In genomic region chr4:59003806-59004200, GRCm38 (mm10) we compare ENCODE assay signal across 8 mouse cellular contexts. TPM values are rescaled to one million over a fixed set of nuclear protein-coding genes. Genes with fewer than 3 reads are reported as not detected.
A peak's percentile ranks its signal among the peaks of the same experiment; 100 is the strongest.
DNase-seq lines count a peak whose midpoint lies in the region; ATAC-seq and TF ChIP-seq lines count a peak whose summit lies in the region.

No protein-coding gene starts in this region.

- peaks cover 8 to 22% of the 10 kb centered on the region in 2 experiments for H3K4me1 ChIP-seq in heart, embryonic 14.5 days (ENCODE audit: control insufficient read depth in 2 of 2, insufficient read depth in 2 of 2, low read length in 2 of 2)
- H3K4me1 ChIP-seq in G1E (ENCODE audit: insufficient read depth, low read depth, low read length) = peaks cover 45% of the 10 kb centered on the region
- peaks cover 23% of the 10 kb centered on the region for H3K4me1 ChIP-seq in heart, postnatal 0 days (ENCODE audit: control insufficient read depth, insufficient read depth)
- peaks cover 39% of the 10 kb centered on the region for H3K4me1 ChIP-seq in liver, postnatal 0 days (ENCODE audit: insufficient read depth)

- H3K27ac ChIP-seq in heart, embryonic 14.5 days (replicated peaks in 1 of 2; ENCODE audit: control insufficient read depth in 1 of 2, insufficient read depth in 1 of 2, low read depth in 2 of 2, low read length in 2 of 2) = peak overlapping the region in 1 of 2 experiments; percentile 87; a peak in 1 of 4 replicates
- peak overlapping the region; percentile 90; the same call in 1 of the 2 replicates for H3K27ac ChIP-seq in heart, postnatal 0 days (ENCODE audit: low read depth)
- peak overlapping the region; percentile 93 for H3K27ac ChIP-seq in liver, postnatal 0 days (ENCODE audit: low read depth)

- peak overlapping the region; percentile 88 for H3K9ac ChIP-seq in heart, embryonic 14.5 days (ENCODE audit: low read length)
- H3K9ac ChIP-seq in heart, postnatal 0 days (replicated peaks; ENCODE audit: low read depth, low read length) = peak overlapping the region; percentile 87
- H3K9ac ChIP-seq in liver, postnatal 0 days (replicated peaks) = peak overlapping the region; percentile 90

- H3K36me3 ChIP-seq in heart, embryonic 14.5 days (ENCODE audit: control insufficient read depth, insufficient read depth, low read length) = no peaks in the 10 kb centered on the region
- peaks cover 9% of the 10 kb centered on the region for H3K36me3 ChIP-seq in G1E (replicated peaks)
- H3K36me3 ChIP-seq in heart, postnatal 0 days (replicated peaks; ENCODE audit: control insufficient read depth, insufficient read depth, low read length) = no peaks in the 10 kb centered on the region
- no peaks in the 10 kb centered on the region for H3K36me3 ChIP-seq in liver, postnatal 0 days (replicated peaks; ENCODE audit: insufficient read depth, low read length)

- peak overlapping the region; percentile 74 to 82 for H3K4me3 ChIP-seq in heart, embryonic 14.5 days (ENCODE audit: control insufficient read depth in 1 of 2, insufficient read depth in 1 of 2, low read depth in 1 of 2, low read length in 2 of 2)
- H3K4me3 ChIP-seq in G1E (ENCODE audit: low read depth, low read length) = peak overlapping the region; percentile 99
- H3K4me3 ChIP-seq in heart, postnatal 0 days (ENCODE audit: low read depth, low read length) = peak overlapping the region; percentile 90
- H3K4me3 ChIP-seq in liver, postnatal 0 days (ENCODE audit: low read depth, low read length) = peak overlapping the region; percentile 93

- WGBS in heart, embryonic 14.5 days = 22% methylated on average over 7 of the region's 7 CpGs
- WGBS in heart, postnatal 0 days = 10% methylated on average over 7 of the region's 7 CpGs
- WGBS in liver, postnatal 0 days (ENCODE audit: insufficient replicate concordance) = 14% methylated on average over 7 of the region's 7 CpGs

- DNase-seq in heart, adult 9 months (ENCODE audit: low spot score in 2 of 2) = no peak
- no peak for DNase-seq in G1E (ENCODE audit: low spot score)
- DNase-seq in heart, postnatal 0 days (ENCODE audit: low spot score) = no peak
- DNase-seq in liver, postnatal 0 days = peak; percentile 51
- no peak for DNase-seq in spleen, postnatal 14 days (ENCODE audit: low spot score in 2 of 2)
- no peak for DNase-seq in testis, postnatal 14 days (ENCODE audit: low spot score)
- DNase-seq in gastrocnemius, postnatal 25 days = no peak

- H3K4me2 ChIP-seq in heart, embryonic 14.5 days (ENCODE audit: low read length) = peak overlapping the region; percentile 92
- H3K4me2 ChIP-seq in heart, postnatal 0 days (ENCODE audit: low read depth, low read length) = peak overlapping the region; percentile 84
- H3K4me2 ChIP-seq in liver, postnatal 0 days (ENCODE audit: low read depth, low read length) = peak overlapping the region; percentile 97

- ATAC-seq in heart, embryonic 14.5 days (ENCODE audit: insufficient number of reproducible peaks, insufficient read depth, low FRiP score, low read depth) = no peak
- ATAC-seq in G1E (ENCODE audit: extremely low read depth, insufficient number of reproducible peaks, low FRiP score, poor library complexity, severe bottlenecking) = no peak
- no peak for ATAC-seq in heart, postnatal 0 days (ENCODE audit: insufficient read depth, low read depth)
- peak; percentile 35 for ATAC-seq in liver, postnatal 0 days

- no peak for TF ChIP-seq CTCF in G1E (IDR thresholded peaks at IDR 0.05; ENCODE audit: low read depth, low read length)
- no peak for TF ChIP-seq CTCF in heart, postnatal 0 days (IDR thresholded peaks at IDR 0.05; ENCODE audit: low read depth)
- TF ChIP-seq CTCF in liver, postnatal 0 days (IDR thresholded peaks at IDR 0.05; ENCODE audit: low read depth) = no peak

- TF ChIP-seq EP300 in heart, postnatal 0 days (IDR thresholded peaks at IDR 0.05; ENCODE audit: low read depth) = no peak
- TF ChIP-seq EP300 in liver, postnatal 0 days (IDR thresholded peaks at IDR 0.05; ENCODE audit: low read depth) = no peak

- H3K9me3 ChIP-seq in heart, embryonic 14.5 days (ENCODE audit: control insufficient read depth, low read length) = no peaks in the 10 kb centered on the region
- no peaks in the 10 kb centered on the region for H3K9me3 ChIP-seq in G1E (replicated peaks)
- no peaks in the 10 kb centered on the region for H3K9me3 ChIP-seq in heart, postnatal 0 days (replicated peaks; ENCODE audit: control insufficient read depth, low read length)
- H3K9me3 ChIP-seq in liver, postnatal 0 days (ENCODE audit: low read length) = no peaks in the 10 kb centered on the region

- H3K27me3 ChIP-seq in heart, embryonic 14.5 days (ENCODE audit: control insufficient read depth, insufficient read depth, low read length) = no peaks in the 10 kb centered on the region
- H3K27me3 ChIP-seq in G1E (ENCODE audit: insufficient read depth, low read length) = no peaks in the 10 kb centered on the region
- H3K27me3 ChIP-seq in heart, postnatal 0 days (ENCODE audit: control insufficient read depth, insufficient read depth, low read length) = no peaks in the 10 kb centered on the region
- no peaks in the 10 kb centered on the region for H3K27me3 ChIP-seq in liver, postnatal 0 days (ENCODE audit: insufficient read depth, low read length)

RNA-seq across cellular contexts. Expression of gene Gm20503, which starts 0.8 kb away (rescaled TPM):
- 12.2 and 15.9 TPM in 2 replicates for polyA plus RNA-seq in heart, embryonic 14.5 days (2014; fragmentation: Nextera tagmentation; extraction: Ambion mirVana)
- not detected in 2 replicates for total RNA-seq in G1E (2014; fragmentation: Nextera tagmentation)
- total RNA-seq in G1E (2017) = 0.35 TPM in 1 of 2 replicates, not detected in the other
- not detected in 2 replicates for polyA plus RNA-seq in G1E (2012)
- total RNA-seq in heart, postnatal 0 days (2014; rRNA removed; ENCODE audit: low replicate concordance) = not detected in 2 replicates
- 19.8 TPM in 2 replicates for polyA plus RNA-seq in heart, postnatal 0 days (2015; fragmentation: Nextera tagmentation; extraction: Ambion mirVana)
- 17.6 and 17.7 TPM in 2 replicates for polyA plus RNA-seq in liver, postnatal 0 days (2015; fragmentation: Nextera tagmentation; extraction: Ambion mirVana)
- total RNA-seq in gastrocnemius, postnatal 25 days (2021) = 1 to 10 TPM in 1 of 2 experiments, under 1 TPM in 1; 0.78 to 1.3 TPM

RNA-seq across cellular contexts. Expression of gene Dnajc25, which starts 8.9 kb away (rescaled TPM):
- polyA plus RNA-seq in heart, embryonic 14.5 days (2014; fragmentation: Nextera tagmentation; extraction: Ambion mirVana) = 13.7 and 15.9 TPM in 2 replicates
- 7.8 and 10.3 TPM in 2 replicates for total RNA-seq in G1E (2014; fragmentation: Nextera tagmentation)
- 5.5 and 6.4 TPM in 2 replicates for total RNA-seq in G1E (2017)
- 3.5 TPM in 2 replicates for polyA plus RNA-seq in G1E (2012)
- 5.1 and 5.3 TPM in 2 replicates for total RNA-seq in heart, postnatal 0 days (2014; rRNA removed; ENCODE audit: low replicate concordance)
- 12.4 and 14.4 TPM in 2 replicates for polyA plus RNA-seq in heart, postnatal 0 days (2015; fragmentation: Nextera tagmentation; extraction: Ambion mirVana)
- polyA plus RNA-seq in liver, postnatal 0 days (2015; fragmentation: Nextera tagmentation; extraction: Ambion mirVana) = 12.5 and 13.8 TPM in 2 replicates
- 10 to 100 TPM; 10.5 to 11.1 TPM for total RNA-seq in gastrocnemius, postnatal 25 days (2021)

RNA-seq across cellular contexts. Expression of gene Ptgr1, which starts 16.9 kb away (rescaled TPM):
- polyA plus RNA-seq in heart, embryonic 14.5 days (2014; fragmentation: Nextera tagmentation; extraction: Ambion mirVana) = 10.1 and 10.7 TPM in 2 replicates
- total RNA-seq in G1E (2014; fragmentation: Nextera tagmentation) (4.4 and 5.0 TPM in 2 replicates), G1E (2017) (13.8 and 14.5 TPM in 2 replicates)
- polyA plus RNA-seq in G1E (2012) = 0.18 and 0.42 TPM in 2 replicates
- total RNA-seq in heart, postnatal 0 days (2014; rRNA removed; ENCODE audit: low replicate concordance) = 6.5 and 8.6 TPM in 2 replicates
- polyA plus RNA-seq in heart, postnatal 0 days (2015; fragmentation: Nextera tagmentation; extraction: Ambion mirVana) = 6.9 and 8.1 TPM in 2 replicates
- 6.4 and 6.8 TPM in 2 replicates for polyA plus RNA-seq in liver, postnatal 0 days (2015; fragmentation: Nextera tagmentation; extraction: Ambion mirVana)
- total RNA-seq in gastrocnemius, postnatal 25 days (2021) = 1 to 10 TPM; 1.5 to 2.4 TPM

RNA-seq across cellular contexts. Expression of gene Gng10, which starts 31.1 kb away (rescaled TPM):
- polyA plus RNA-seq in heart, embryonic 14.5 days (2014; fragmentation: Nextera tagmentation; extraction: Ambion mirVana) = 31.5 and 47.5 TPM in 2 replicates
- total RNA-seq in G1E (2014; fragmentation: Nextera tagmentation) = 73.4 and 75.2 TPM in 2 replicates
- 121 and 127 TPM in 2 replicates for total RNA-seq in G1E (2017)
- polyA plus RNA-seq in G1E (2012) = 19.9 and 21.9 TPM in 2 replicates
- total RNA-seq in heart, postnatal 0 days (2014; rRNA removed; ENCODE audit: low replicate concordance) = 16.7 and 34.2 TPM in 2 replicates
- polyA plus RNA-seq in heart, postnatal 0 days (2015; fragmentation: Nextera tagmentation; extraction: Ambion mirVana) = 38.4 and 41.3 TPM in 2 replicates
- polyA plus RNA-seq in liver, postnatal 0 days (2015; fragmentation: Nextera tagmentation; extraction: Ambion mirVana) = 16.0 and 16.2 TPM in 2 replicates
- total RNA-seq in gastrocnemius, postnatal 25 days (2021) = 10 to 100 TPM in 1 of 2 experiments, 1 to 10 TPM in 1; 8.3 to 11.9 TPM

Comparison
In these comparisons a context has a peak if more than half of its experiments do, and no peak if none do; other contexts are left out.
1. RNA of gene Gm20503, which starts 0.8 kb away (polyA plus RNA-seq): 19.8 TPM in heart, postnatal 0 days, 17.6 to 17.7 TPM in liver, postnatal 0 days and 12.2 to 15.9 TPM in heart, embryonic 14.5 days; not detected in G1E; every median in the first group is over 10 times any median in the second.
2. Peak in every context shown above with its lines, with median percentiles within 50 percentile points of each other: H3K4me2 ChIP-seq, H3K4me3 ChIP-seq and H3K9ac ChIP-seq.